Mouse (Mus musculus) ES-Bruce4 (cell line): ENCODE measurements around the gene Snx9. TPM values are rescaled to one million over a fixed set of nuclear protein-coding genes. Genes with fewer than 3 reads are reported as not detected.

Experiments
- H3K27ac ChIP-seq: 2 replicates; pipeline ENCODE4 v1.5.1; 2012; ENCODE audit warnings: low read length, inconsistent platforms; ENCODE audit not compliant: insufficient read depth
- H3K27me3 ChIP-seq: 2 replicates; pipeline ENCODE4 v1.6.1; 2012; ENCODE audit warnings: mild to moderate bottlenecking, low read length, inconsistent platforms; ENCODE audit not compliant: control insufficient read depth, poor library complexity, insufficient read depth, severe bottlenecking
- H3K36me3 ChIP-seq: 2 replicates; pipeline ENCODE4 v1.6.1; 2012; ENCODE audit warnings: inconsistent platforms, mild to moderate bottlenecking, low read length, moderate library complexity; ENCODE audit not compliant: control insufficient read depth, poor library complexity, insufficient read depth, severe bottlenecking
- H3K4me1 ChIP-seq: one replicate; pipeline ENCODE4 v1.8.1; 2011; ENCODE audit warnings: low read length; ENCODE audit not compliant: control insufficient read depth, insufficient read depth
- H3K4me3 ChIP-seq: 2 replicates; pipeline ENCODE4 v1.5.1; 2011; ENCODE audit warnings: low read depth, mild to moderate bottlenecking, low read length
- H3K9ac ChIP-seq: 2 replicates; pipeline ENCODE4 v1.6.1; 2012; ENCODE audit warnings: low read depth, mild to moderate bottlenecking, inconsistent platforms; ENCODE audit not compliant: poor library complexity, severe bottlenecking
- H3K9me3 ChIP-seq: replicated peaks from 2 replicates; pipeline ENCODE4 v1.6.1; 2012; ENCODE audit warnings: mild to moderate bottlenecking, low read length, inconsistent platforms; ENCODE audit not compliant: control insufficient read depth, poor library complexity, insufficient read depth, severe bottlenecking
- CTCF ChIP-seq: IDR thresholded peaks from one replicate; pipeline ENCODE4 v1.8.1; 2011; ENCODE audit warnings: low read depth, low read length
- EP300 ChIP-seq: IDR thresholded peaks from 2 replicates; pipeline ENCODE4 v1.6.1; 2011; ENCODE audit warnings: low read depth, low read length; ENCODE audit not compliant: insufficient read depth
- POLR2A ChIP-seq: IDR thresholded peaks from one replicate; pipeline ENCODE4 v1.8.1; 2011; ENCODE audit warnings: low read length; ENCODE audit not compliant: insufficient read depth
- polyA plus RNA-seq: library from polyadenylated mRNA; stranded (reverse); fragments of >200 nt; gene quantifications from 2 replicates; pipeline ENCODE4 v1.2.4, GENCODE M21; 2011; ENCODE audit warnings: low read depth; ENCODE audit not compliant: missing spikeins, insufficient read depth, insufficient read length

Gene Snx9
- polyA plus RNA-seq, 1 experiment = 46.8 TPM

GRCm38 (mm10) chr17:5805935-5806334 lies 35.2 kb upstream of the Snx9 start:
- no peaks in the 10 kb centered on the region for H3K27me3 ChIP-seq
- TF ChIP-seq EP300 = no peak
- no peak overlapping the region for H3K4me3 ChIP-seq
- H3K36me3 ChIP-seq = no peaks in the 10 kb centered on the region
- H3K4me1 ChIP-seq = no peaks in the 10 kb centered on the region
- H3K27ac ChIP-seq = no peak overlapping the region
- no peak overlapping the region for H3K9ac ChIP-seq
- H3K9me3 ChIP-seq = no peaks in the 10 kb centered on the region

GRCm38 (mm10) chr17:5806823-5807222 lies 34.3 kb upstream of the Snx9 start:
- no peaks in the 10 kb centered on the region for H3K9me3 ChIP-seq
- no peaks in the 10 kb centered on the region for H3K4me1 ChIP-seq
- H3K27ac ChIP-seq = no peak overlapping the region
- H3K27me3 ChIP-seq = no peaks in the 10 kb centered on the region
- no peaks in the 10 kb centered on the region for H3K36me3 ChIP-seq
- H3K9ac ChIP-seq = no peak overlapping the region
- TF ChIP-seq EP300 = no peak
- TF ChIP-seq CTCF = no peak
- no peak for TF ChIP-seq POLR2A
- no peak overlapping the region for H3K4me3 ChIP-seq

DNA sequence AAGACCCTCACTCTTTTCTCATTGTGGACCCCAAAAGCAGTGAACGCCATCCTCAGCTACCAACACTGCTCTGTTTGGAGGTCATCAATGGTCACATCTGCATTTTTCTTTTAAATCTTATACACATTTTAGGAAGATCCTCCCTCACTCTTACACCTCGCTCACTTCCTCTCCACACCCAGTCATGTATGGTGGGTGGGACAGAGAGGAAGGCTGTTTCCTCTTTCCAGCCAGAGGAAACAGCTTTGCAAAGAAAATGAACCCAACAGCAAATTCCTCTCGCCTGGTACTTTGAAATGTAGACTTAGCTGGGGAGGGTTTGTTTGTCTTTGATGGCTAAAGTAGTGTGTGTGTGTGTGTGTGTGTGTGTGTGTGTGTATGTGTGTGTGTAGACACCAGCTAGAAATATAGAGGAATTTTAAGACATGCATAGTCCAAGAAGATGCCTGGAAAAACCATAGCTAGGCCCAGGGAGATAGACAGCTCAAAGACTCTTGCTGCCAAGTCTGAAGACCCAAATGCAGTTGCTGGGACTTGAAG lies 33.2 kb upstream of the Snx9 start:
- no peak overlapping the region for H3K9ac ChIP-seq
- TF ChIP-seq CTCF (no peak), EP300 (no peak), POLR2A (no peak)
- H3K4me1 ChIP-seq = no peaks in the 10 kb centered on the region
- H3K9me3 ChIP-seq = no peaks in the 10 kb centered on the region
- H3K27me3 ChIP-seq = no peaks in the 10 kb centered on the region
- no peak overlapping the region for H3K27ac ChIP-seq
- no peaks in the 10 kb centered on the region for H3K36me3 ChIP-seq
- H3K4me3 ChIP-seq = no peak overlapping the region

- Histone ChIP-seq H3K36me3 (no peaks in the 10 kb centered on the region), H3K9ac (no peak overlapping the region), H3K27ac (no peak overlapping the region), H3K9me3 (no peaks in the 10 kb centered on the region), H3K4me3 (no peak overlapping the region), H3K27me3 (no peaks in the 10 kb centered on the region), H3K4me1 (no peaks in the 10 kb centered on the region)
- TF ChIP-seq POLR2A (no peak), CTCF (no peak), EP300 (no peak)
Measured at GRCm38 (mm10) chr17:5813863-5814640, 27.1 kb upstream of the Snx9 start.

- Histone ChIP-seq H3K9me3 (no peaks in the 10 kb centered on the region), H3K27me3 (no peaks in the 10 kb centered on the region), H3K4me3 (no peak overlapping the region), H3K36me3 (no peaks in the 10 kb centered on the region), H3K4me1 (no peaks in the 10 kb centered on the region), H3K9ac (no peak overlapping the region), H3K27ac (no peak overlapping the region)
- TF ChIP-seq EP300 (no peak), POLR2A (no peak), CTCF (no peak)
Measured at GRCm38 (mm10) chr17:5814641-5814920, 26.5 kb upstream of the Snx9 start.

- no peak for TF ChIP-seq POLR2A
- no peak for TF ChIP-seq EP300
- no peak for TF ChIP-seq CTCF
- Histone ChIP-seq H3K9me3 (no peaks in the 10 kb centered on the region), H3K27me3 (no peaks in the 10 kb centered on the region), H3K27ac (no peak overlapping the region), H3K4me3 (no peak overlapping the region), H3K36me3 (no peaks in the 10 kb centered on the region), H3K4me1 (no peaks in the 10 kb centered on the region), H3K9ac (no peak overlapping the region)
Measured at GRCm38 (mm10) chr17:5817871-5818270, 23.3 kb upstream of the Snx9 start.
